Mouse (Mus musculus) neutrophil, adult 59 days (primary cell): ENCODE data around the gene Nat8f1. TPM values are rescaled to one million over a fixed set of nuclear protein-coding genes. Genes with fewer than 3 reads are reported as not detected.

Source experiments
- total RNA-seq, 2 experiments: library from RNA; stranded (reverse); gene quantifications; 1 replicate in 1 of 2; 2 replicates in 1 of 2; pipeline ENCODE4 v1.2.4; 2023

Gene Nat8f1
- total RNA-seq: 1 to 10 TPM; 1.6 to 2.1 TPM

DNA sequence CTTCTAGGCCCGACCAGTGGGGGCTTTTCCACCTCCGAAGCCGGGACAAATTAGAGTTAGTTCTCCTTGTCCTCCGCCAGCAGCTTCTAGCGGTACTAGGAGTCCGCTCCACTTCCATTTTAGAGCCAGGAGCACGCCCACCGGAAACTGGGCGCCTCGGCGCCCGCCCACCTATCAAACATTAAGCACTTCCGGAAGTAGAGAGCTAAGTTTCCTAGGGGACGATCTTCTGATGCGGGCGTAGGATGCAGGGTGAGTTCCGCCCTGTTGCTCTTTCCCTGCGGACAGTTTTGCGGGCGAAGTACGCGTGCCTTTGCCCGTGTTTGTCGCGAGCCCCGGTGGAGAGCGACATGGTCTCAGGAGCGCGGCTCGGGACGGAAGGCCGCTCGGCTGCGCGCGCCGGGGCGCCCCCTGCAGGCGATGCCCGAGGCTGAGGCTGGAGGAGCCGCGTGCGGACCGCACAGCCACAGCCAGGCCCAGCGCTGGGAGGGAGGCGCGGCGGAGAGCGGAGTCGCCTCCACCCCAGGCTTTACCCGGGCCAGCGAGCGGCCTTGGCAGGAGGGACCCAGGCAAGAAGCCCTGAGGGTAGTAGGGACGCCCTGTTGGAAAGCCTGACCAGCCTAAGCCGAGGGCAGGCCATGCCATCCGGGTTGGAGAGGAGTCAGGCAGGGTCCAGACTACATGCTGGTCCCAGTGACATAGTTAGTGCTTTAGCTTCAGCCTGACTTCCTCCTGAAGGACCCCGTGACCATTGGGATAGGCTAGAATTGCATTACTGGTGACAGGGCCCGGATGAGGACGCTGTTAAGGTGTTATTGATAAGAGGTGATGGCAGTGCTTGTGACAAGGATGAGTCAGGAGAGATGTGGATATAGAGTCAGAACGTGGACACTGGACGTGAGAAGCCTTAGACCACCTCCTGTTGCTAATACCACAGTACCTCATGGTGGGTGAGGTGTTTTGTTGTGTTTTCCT, at the start of gene Nat8f1:
Gene Nat8f1, minus strand, starts transcription at position 149 of the 975 bp plus-strand sequence.

DNA sequence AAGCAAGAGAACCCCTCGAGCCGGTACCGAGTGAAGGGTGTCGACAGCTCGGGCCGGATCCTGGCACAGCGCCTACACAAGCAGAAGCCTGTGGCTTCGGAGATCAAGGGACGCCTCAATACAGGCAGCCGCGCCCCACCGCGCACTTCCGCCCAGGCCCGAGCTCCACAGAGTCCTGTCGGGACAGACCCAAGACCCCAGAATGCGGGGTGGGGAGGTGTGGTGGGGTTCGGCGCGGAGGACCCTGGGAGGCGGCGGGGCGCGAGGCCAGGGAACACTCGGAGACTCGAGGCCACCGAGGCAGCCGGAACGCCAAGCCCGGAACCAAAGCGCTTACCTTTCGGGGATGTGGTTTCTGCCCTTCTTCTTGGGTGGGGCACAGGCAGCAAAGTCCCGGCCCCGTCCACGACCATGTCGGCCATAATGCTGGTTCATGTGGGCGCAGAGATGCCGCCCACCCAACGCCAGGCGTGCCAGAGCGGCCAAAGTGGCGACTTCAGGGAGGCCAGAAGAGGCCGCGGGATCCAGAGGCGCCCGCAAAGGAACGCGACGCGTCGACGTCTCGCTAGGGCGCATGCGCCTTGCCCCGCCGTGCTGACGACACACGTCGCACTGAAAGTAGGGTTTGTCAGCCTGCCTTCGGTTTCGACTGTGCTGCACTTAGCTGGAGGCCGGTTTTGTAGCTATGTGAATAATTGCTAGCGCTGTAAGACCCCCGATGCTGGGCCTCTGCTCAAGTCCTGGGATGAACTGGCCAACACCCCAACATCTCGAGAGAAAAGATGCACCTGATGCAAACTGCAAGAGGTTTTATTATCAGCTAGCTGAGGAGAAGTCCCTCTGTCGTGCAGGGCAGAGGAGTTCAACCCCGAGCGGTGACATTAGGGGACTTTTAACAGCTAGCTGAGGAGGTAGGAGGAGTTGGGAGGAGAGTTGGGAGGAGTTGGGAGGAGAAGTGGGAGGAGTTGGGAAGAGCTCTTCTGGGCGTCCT, 45.9 kb upstream of the Nat8f1 start, which contains the start of gene Dusp11:
Gene Dusp11, minus strand, starts transcription at position 567 of the 991 bp plus-strand sequence.

DNA sequence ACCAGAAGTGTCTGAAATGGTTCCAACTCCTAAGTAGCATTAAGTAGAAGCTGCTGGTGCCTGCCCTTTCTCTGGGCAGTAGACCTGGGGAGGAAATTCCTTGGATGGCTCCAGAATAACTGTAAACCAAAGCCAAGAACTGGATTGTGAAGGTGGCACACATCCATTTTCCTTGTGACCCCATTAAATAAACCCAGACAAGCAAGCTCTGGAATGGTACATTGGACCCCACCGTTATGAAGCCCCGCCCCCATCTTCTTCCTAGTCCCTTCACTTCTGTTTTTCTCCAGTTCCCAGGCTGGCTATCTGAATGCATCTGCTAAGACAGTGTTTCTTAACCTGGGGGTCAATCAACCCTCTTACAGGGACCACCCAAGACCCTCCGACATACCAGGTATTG, 3.9 kb downstream of the Nat8f1 start, which contains the start of gene Tprkb:
Gene Tprkb, plus strand, starts transcription at position 279 of the 400 bp plus-strand sequence.

DNA sequence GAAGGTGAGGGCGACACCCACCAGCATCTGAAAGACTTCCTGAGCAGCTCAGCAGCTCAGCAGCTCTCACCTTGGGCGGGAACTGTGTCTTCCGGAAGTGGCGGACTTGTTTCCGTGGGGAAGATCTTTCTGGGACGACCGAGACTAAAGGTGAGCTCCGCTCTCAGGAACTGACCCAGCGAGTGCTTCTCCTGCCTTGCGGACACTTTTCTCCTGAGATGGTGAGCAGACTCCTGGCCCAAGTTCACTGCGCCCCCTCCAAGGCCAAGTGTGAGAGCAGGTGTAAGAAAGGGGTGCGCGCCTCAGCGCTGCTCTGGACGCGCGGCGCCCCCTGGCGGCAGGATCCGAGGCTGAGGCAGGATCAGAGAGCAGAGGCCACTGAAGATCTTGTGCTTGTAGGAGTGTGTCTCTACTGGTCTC, 10.8 kb downstream of the Nat8f1 start, which contains the start of gene Nat8f4:
Gene Nat8f4, minus strand, starts transcription at position 243 of the 420 bp plus-strand sequence.

DNA sequence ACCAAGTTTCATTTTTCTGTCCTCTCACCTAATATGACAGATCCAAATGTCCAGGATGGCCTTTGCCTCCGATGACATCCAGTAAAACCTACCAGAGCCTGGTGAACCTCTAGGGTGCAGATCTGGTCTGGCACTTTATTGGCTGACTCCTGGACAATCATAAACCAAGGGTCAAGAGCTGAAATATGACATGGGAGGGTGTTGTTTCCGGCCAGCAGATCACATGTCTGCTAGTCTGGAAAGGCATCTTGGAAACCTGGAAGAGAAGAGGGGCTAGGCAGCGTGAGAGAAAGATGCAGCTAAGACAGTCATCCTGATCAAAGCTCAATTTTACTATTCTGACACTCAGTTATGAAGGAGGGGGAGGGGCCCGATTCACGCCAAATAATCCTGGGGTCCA, 46.5 kb downstream of the Nat8f1 start, which contains the start of gene Nat8f2:
Gene Nat8f2, minus strand, starts transcription at position 153 of the 400 bp plus-strand sequence.

Other genes starting within 250 kb of the Nat8f1 start
- not detected for gene Nat8f7, start 202.5 kb downstream of the Nat8f1 start, total RNA-seq
- not detected for gene Nat8f3, start 149.9 kb downstream of the Nat8f1 start, total RNA-seq
- gene Nat8f6, start 94.7 kb downstream of the Nat8f1 start, total RNA-seq: not detected
- gene Nat8f5, start 94.7 kb downstream of the Nat8f1 start, total RNA-seq: not detected
- gene Nat8, start 83.6 kb downstream of the Nat8f1 start, total RNA-seq: not detected
- gene Nat8f2, start 46.5 kb downstream of the Nat8f1 start, total RNA-seq: not detected
- under 1 TPM; 0.56 to 0.57 TPM for gene Nat8f4, start 10.8 kb downstream of the Nat8f1 start, total RNA-seq
- gene Tprkb, start 3.8 kb downstream of the Nat8f1 start, total RNA-seq: 1 to 10 TPM; 6.0 to 6.5 TPM
- gene Dusp11, start 46.0 kb upstream of the Nat8f1 start, total RNA-seq: 100 to 1,000 TPM; 134 to 141 TPM
- gene Figla, start 100.5 kb upstream of the Nat8f1 start, total RNA-seq: not detected
- gene Add2, start 113.0 kb upstream of the Nat8f1 start, total RNA-seq: 10 to 100 TPM in 1 of 2 experiments, 1 to 10 TPM in 1; 5.0 to 14.0 TPM